Mouse (Mus musculus) stomach, postnatal 0 days (tissue): ENCODE data around the gene Gpld1. TPM values are rescaled to one million over a fixed set of nuclear protein-coding genes. Genes with fewer than 3 reads are reported as not detected.
A peak's percentile ranks its signal among the peaks of the same experiment; 100 is the strongest.

Experiments
- ATAC-seq: fragments of 200-750 bp; cut with Nextera tagmentation; 2 replicates; pipeline ENCODE4 v1.8.0; 2017; ENCODE audit not compliant: low FRiP score, low TSS enrichment
- DNase-seq: peaks from one replicate; pipeline ENCODE4 v3.0.0-alpha.2; 2016; ENCODE audit warnings: low spot score
- H3K27ac ChIP-seq: fragments of 300-500 bp; sonication (generic); replicated peaks from 2 replicates; pipeline ENCODE4 v1.5.1; 2014; ENCODE audit warnings: mild to moderate bottlenecking, control low read depth
- H3K27me3 ChIP-seq: fragments of 300-500 bp; sonication (generic); 2 replicates; pipeline ENCODE4 v1.6.1; 2014; ENCODE audit warnings: low read length; ENCODE audit not compliant: control insufficient read depth, insufficient read depth
- H3K36me3 ChIP-seq: fragments of 300-500 bp; sonication (generic); 2 replicates; pipeline ENCODE4 v1.6.1; 2014; ENCODE audit warnings: low read length, mixed read lengths; ENCODE audit not compliant: control insufficient read depth, insufficient read depth
- H3K4me1 ChIP-seq: fragments of 300-500 bp; sonication (generic); replicated peaks from 2 replicates; pipeline ENCODE4 v1.6.1; 2014; ENCODE audit warnings: antibody characterized with exemption; ENCODE audit not compliant: control insufficient read depth, insufficient read depth
- H3K4me2 ChIP-seq: fragments of 300-500 bp; sonication (generic); replicated peaks from 2 replicates; pipeline ENCODE4 v1.6.1; 2014; ENCODE audit warnings: low read depth, mild to moderate bottlenecking, control low read depth, moderate library complexity
- H3K4me3 ChIP-seq: fragments of 300-500 bp; sonication (generic); 2 replicates; pipeline ENCODE4 v1.5.1; 2014; ENCODE audit warnings: low read depth, low read length, control low read depth
- H3K9ac ChIP-seq: fragments of 300-500 bp; sonication (generic); 2 replicates; pipeline ENCODE4 v1.6.1; 2014; ENCODE audit warnings: mild to moderate bottlenecking, low read length, control low read depth, mixed read lengths
- H3K9me3 ChIP-seq: fragments of 300-500 bp; sonication (generic); 2 replicates; pipeline ENCODE4 v1.6.1; 2016; ENCODE audit warnings: low read length; ENCODE audit not compliant: control insufficient read depth
- CTCF ChIP-seq: IDR thresholded peaks from 2 replicates; pipeline ENCODE4 v1.5.1; 2016; ENCODE audit warnings: antibody characterized with exemption, low read depth, mild to moderate bottlenecking, moderate library complexity
- EP300 ChIP-seq: optimal IDR thresholded peaks from 2 replicates; pipeline ENCODE3; 2016; ENCODE audit warnings: antibody characterized with exemption
- WGBS: fragments of 180-500 bp; shearing (Covaris S2); extraction: QIAGEN DNeasy Blood & Tissue Kit; methylation state at CpG from one replicate; pipeline ENCODE4 v1.1.7; 2014; 5-methylcytosine and 5-hydroxymethylcytosine counted together
- polyA plus RNA-seq: library from polyadenylated mRNA; unstranded; fragments of >200 nt; fragmentation: Nextera tagmentation; extraction: Ambion mirVana; gene quantifications from 2 replicates; pipeline ENCODE4 v1.2.1, GENCODE M21; 2015

Gpld1 gene
- polyA plus RNA-seq: 25.6 and 26.0 TPM in 2 replicates

GRCm38 (mm10) chr13:24942512-24943282 lies at the start of gene Gpld1:
Gpld1 (plus strand) TSS chr13:24943152.
- no peak for DNase-seq
- TF ChIP-seq EP300 (no peak), CTCF (no peak)
- Histone ChIP-seq H3K9me3 (no peaks in the 10 kb centered on the region), H3K4me3 (0 out of 2 replicates have a peak within 1 kb of the TSS, but pooled peaks have one; percentile 4), H3K9ac (no peak within 1 kb of the TSS), H3K27ac (no peak within 1 kb of the TSS), H3K36me3 (no peaks in the 10 kb centered on the region), H3K4me1 (no peaks in the 10 kb centered on the region), H3K27me3 (no peaks in the 10 kb centered on the region), H3K4me2 (no peak within 1 kb of the TSS)
- WGBS: 53% methylated on average over 17 of the region's 17 CpGs
- ATAC-seq: no peak

- no peak overlapping the region for H3K4me2 ChIP-seq
- no peaks in the 10 kb centered on the region for H3K36me3 ChIP-seq
- no peaks in the 10 kb centered on the region for H3K9me3 ChIP-seq
- H3K4me1 ChIP-seq: no peaks in the 10 kb centered on the region
- no peaks in the 10 kb centered on the region for H3K27me3 ChIP-seq
- H3K9ac ChIP-seq: no peak overlapping the region
- H3K4me3 ChIP-seq: no peak overlapping the region
- DNase-seq: no peak
- no peak overlapping the region for H3K27ac ChIP-seq
- no peak for ATAC-seq
- WGBS: 63% methylated on average over 2 of the region's 2 CpGs
- TF ChIP-seq CTCF (no peak), EP300 (no peak)
These were observed 49.1 kb upstream of the Gpld1 start for GRCm38 (mm10) chr13:24893880-24894279.

- H3K27ac ChIP-seq: no peak overlapping the region
- WGBS: 88% methylated on average over 2 of the region's 2 CpGs
- no peaks in the 10 kb centered on the region for H3K27me3 ChIP-seq
- no peak overlapping the region for H3K9ac ChIP-seq
- TF ChIP-seq CTCF: no peak
- TF ChIP-seq EP300: no peak
- no peaks in the 10 kb centered on the region for H3K36me3 ChIP-seq
- no peak overlapping the region for H3K4me2 ChIP-seq
- DNase-seq: no peak
- no peaks in the 10 kb centered on the region for H3K4me1 ChIP-seq
- H3K9me3 ChIP-seq: no peaks in the 10 kb centered on the region
- no peak for ATAC-seq
- no peak overlapping the region for H3K4me3 ChIP-seq
These were observed 41.0 kb upstream of the Gpld1 start for GRCm38 (mm10) chr13:24901916-24902315.

- Histone ChIP-seq H3K4me2 (no peak overlapping the region), H3K27ac (no peak overlapping the region), H3K27me3 (no peaks in the 10 kb centered on the region), H3K4me3 (no peak overlapping the region), H3K9ac (no peak overlapping the region), H3K4me1 (no peaks in the 10 kb centered on the region), H3K36me3 (no peaks in the 10 kb centered on the region), H3K9me3 (no peaks in the 10 kb centered on the region)
- DNase-seq: no peak
- 74% methylated on average over 6 of the region's 6 CpGs for WGBS
- no peak for TF ChIP-seq CTCF
- TF ChIP-seq EP300: no peak
- ATAC-seq: no peak
These were observed 39.5 kb upstream of the Gpld1 start for GRCm38 (mm10) chr13:24903412-24903811.

- DNase-seq (no peak), ATAC-seq (no peak)
- Histone ChIP-seq H3K9ac (no peak overlapping the region), H3K4me1 (no peaks in the 10 kb centered on the region), H3K4me3 (no peak overlapping the region), H3K4me2 (no peak overlapping the region), H3K36me3 (no peaks in the 10 kb centered on the region), H3K9me3 (no peaks in the 10 kb centered on the region), H3K27me3 (no peaks in the 10 kb centered on the region), H3K27ac (no peak overlapping the region)
- no peak for TF ChIP-seq CTCF
- TF ChIP-seq EP300: no peak
- 84% methylated on average over 12 of the region's 12 CpGs for WGBS
These were observed 37.5 kb upstream of the Gpld1 start for GRCm38 (mm10) chr13:24905422-24905821.

- no peak overlapping the region for H3K9ac ChIP-seq
- TF ChIP-seq CTCF (no peak), EP300 (no peak)
- no peaks in the 10 kb centered on the region for H3K36me3 ChIP-seq
- DNase-seq: no peak
- no peak overlapping the region for H3K4me2 ChIP-seq
- H3K4me3 ChIP-seq: no peak overlapping the region
- no peaks in the 10 kb centered on the region for H3K4me1 ChIP-seq
- H3K27me3 ChIP-seq: no peaks in the 10 kb centered on the region
- H3K9me3 ChIP-seq: no peaks in the 10 kb centered on the region
- no peak overlapping the region for H3K27ac ChIP-seq
- WGBS: 79% methylated on average over 11 of the region's 11 CpGs
- no peak for ATAC-seq
These were observed 36.0 kb upstream of the Gpld1 start for GRCm38 (mm10) chr13:24906831-24907570.
